Mouse (Mus musculus): Measurements from ENCODE around the gene Lcp2. TPM values are rescaled to one million over a fixed set of nuclear protein-coding genes. Genes with fewer than 3 reads are reported as not detected.
"Not testable (repeated sequence)": the region's sequence is repeated elsewhere in the genome, so short reads cannot be mapped to it uniquely, and the experiment has no call there.

The Lcp2 gene
- polyA plus RNA-seq, 1 experiment, result 118 TPM

- no peak for TF ChIP-seq POLR2A (IDR thresholded peaks at IDR 0.05; ENCODE audit: borderline replicate concordance, low read depth, low read length)
- TF ChIP-seq CTCF (IDR thresholded peaks at IDR 0.05; ENCODE audit: low read depth, low read length), result no peak
- Histone ChIP-seq H3K27ac (ENCODE audit: insufficient read depth, low read depth, low read length) (no peak overlapping the region), H3K4me1 (ENCODE audit: control insufficient read depth, insufficient read depth, low read length) (no peaks in the 10 kb centered on the region), H3K4me3 (ENCODE audit: insufficient read depth, low read length) (no peak overlapping the region)
These were observed 66.2 kb downstream of the Lcp2 start for GRCm38 (mm10) chr11:34112781-34113380.

- Histone ChIP-seq H3K4me1 (ENCODE audit: control insufficient read depth, insufficient read depth, low read length) (no peaks in the 10 kb centered on the region), H3K4me3 (ENCODE audit: insufficient read depth, low read length) (no peak overlapping the region), H3K27ac (ENCODE audit: insufficient read depth, low read depth, low read length) (no peak overlapping the region)
- no peak for TF ChIP-seq POLR2A (IDR thresholded peaks at IDR 0.05; ENCODE audit: borderline replicate concordance, low read depth, low read length)
- TF ChIP-seq CTCF (IDR thresholded peaks at IDR 0.05; ENCODE audit: low read depth, low read length), result no peak
These were observed 67.0 kb downstream of the Lcp2 start for GRCm38 (mm10) chr11:34113760-34114159.

- TF ChIP-seq POLR2A (IDR thresholded peaks at IDR 0.05; ENCODE audit: borderline replicate concordance, low read depth, low read length), result no peak
- TF ChIP-seq CTCF (IDR thresholded peaks at IDR 0.05; ENCODE audit: low read depth, low read length), result no peak
- H3K4me3 ChIP-seq (ENCODE audit: insufficient read depth, low read length), result no peak overlapping the region
These were observed 69.9 kb downstream of the Lcp2 start for GRCm38 (mm10) chr11:34116572-34117135.

GRCm38 (mm10) chr11:34117581-34117980 is 70.9 kb downstream of the Lcp2 start:
- Histone ChIP-seq H3K4me1 (ENCODE audit: control insufficient read depth, insufficient read depth, low read length) (no peaks in the 10 kb centered on the region), H3K4me3 (ENCODE audit: insufficient read depth, low read length) (no peak overlapping the region), H3K27ac (ENCODE audit: insufficient read depth, low read depth, low read length) (no peak overlapping the region)
- TF ChIP-seq POLR2A (IDR thresholded peaks at IDR 0.05; ENCODE audit: borderline replicate concordance, low read depth, low read length) (no peak), CTCF (IDR thresholded peaks at IDR 0.05; ENCODE audit: low read depth, low read length) (no peak)

More at GRCm38 (mm10) chr11:34116572-34117135, 69.9 kb downstream of the Lcp2 start:
- Histone ChIP-seq H3K27ac (ENCODE audit: insufficient read depth, low read depth, low read length) (no peak overlapping the region), H3K4me1 (ENCODE audit: control insufficient read depth, insufficient read depth, low read length) (no peaks in the 10 kb centered on the region)

- TF ChIP-seq CTCF (IDR thresholded peaks at IDR 0.05; ENCODE audit: low read depth, low read length) (no peak), POLR2A (IDR thresholded peaks at IDR 0.05; ENCODE audit: borderline replicate concordance, low read depth, low read length) (no peak)
- no peaks in the 10 kb centered on the region for H3K4me1 ChIP-seq (ENCODE audit: control insufficient read depth, insufficient read depth, low read length)
These were observed 71.6 kb downstream of the Lcp2 start for GRCm38 (mm10) chr11:34118319-34118718.

GRCm38 (mm10) chr11:34123147-34123546 is 76.4 kb downstream of the Lcp2 start:
- Histone ChIP-seq H3K4me1 (ENCODE audit: control insufficient read depth, insufficient read depth, low read length) (no peaks in the 10 kb centered on the region), H3K4me3 (ENCODE audit: insufficient read depth, low read length) (no peak overlapping the region), H3K27ac (ENCODE audit: insufficient read depth, low read depth, low read length) (no peak overlapping the region)
- TF ChIP-seq POLR2A (IDR thresholded peaks at IDR 0.05; ENCODE audit: borderline replicate concordance, low read depth, low read length), result no peak
- no peak for TF ChIP-seq CTCF (IDR thresholded peaks at IDR 0.05; ENCODE audit: low read depth, low read length)

More at GRCm38 (mm10) chr11:34118319-34118718, 71.6 kb downstream of the Lcp2 start:
- Histone ChIP-seq H3K27ac (ENCODE audit: insufficient read depth, low read depth, low read length) (no peak overlapping the region), H3K4me3 (ENCODE audit: insufficient read depth, low read length) (no peak overlapping the region)

GRCm38 (mm10) chr11:34124852-34125251 is 78.1 kb downstream of the Lcp2 start:
- Histone ChIP-seq H3K4me3 (ENCODE audit: insufficient read depth, low read length) (no peak overlapping the region), H3K27ac (ENCODE audit: insufficient read depth, low read depth, low read length) (no peak overlapping the region), H3K4me1 (ENCODE audit: control insufficient read depth, insufficient read depth, low read length) (no peaks in the 10 kb centered on the region)
- TF ChIP-seq CTCF (IDR thresholded peaks at IDR 0.05; ENCODE audit: low read depth, low read length), result no peak
- no peak for TF ChIP-seq POLR2A (IDR thresholded peaks at IDR 0.05; ENCODE audit: borderline replicate concordance, low read depth, low read length)

- H3K27ac ChIP-seq (ENCODE audit: insufficient read depth, low read depth, low read length); H3K4me3 ChIP-seq (ENCODE audit: insufficient read depth, low read length); H3K4me1 ChIP-seq (ENCODE audit: control insufficient read depth, insufficient read depth, low read length): not testable (repeated sequence)
These were observed 79.0 kb downstream of the Lcp2 start for GRCm38 (mm10) chr11:34125727-34126126.

- no peaks in the 10 kb centered on the region for H3K4me1 ChIP-seq (ENCODE audit: control insufficient read depth, insufficient read depth, low read length)
These were observed 81.7 kb downstream of the Lcp2 start for GRCm38 (mm10) chr11:34128412-34128811.

GRCm38 (mm10) chr11:34139296-34139695 is 92.6 kb downstream of the Lcp2 start:
- Histone ChIP-seq H3K27ac (ENCODE audit: insufficient read depth, low read depth, low read length) (no peak overlapping the region), H3K4me3 (ENCODE audit: insufficient read depth, low read length) (no peak overlapping the region)
- TF ChIP-seq CTCF (IDR thresholded peaks at IDR 0.05; ENCODE audit: low read depth, low read length) (no peak), POLR2A (IDR thresholded peaks at IDR 0.05; ENCODE audit: borderline replicate concordance, low read depth, low read length) (no peak)

More at GRCm38 (mm10) chr11:34128412-34128811, 81.7 kb downstream of the Lcp2 start:
- Histone ChIP-seq H3K4me3 (ENCODE audit: insufficient read depth, low read length) (no peak overlapping the region), H3K27ac (ENCODE audit: insufficient read depth, low read depth, low read length) (no peak overlapping the region)
- no peak for TF ChIP-seq POLR2A (IDR thresholded peaks at IDR 0.05; ENCODE audit: borderline replicate concordance, low read depth, low read length)
- no peak for TF ChIP-seq CTCF (IDR thresholded peaks at IDR 0.05; ENCODE audit: low read depth, low read length)

More at GRCm38 (mm10) chr11:34139296-34139695, 92.6 kb downstream of the Lcp2 start:
- H3K4me1 ChIP-seq (ENCODE audit: control insufficient read depth, insufficient read depth, low read length), result peaks cover 2% of the 10 kb centered on the region; the same call in 1 of the 2 replicates

Other genes with a start within 250 kb of the Lcp2 start
- gene Kcnmb1, start 83.9 kb upstream of the Lcp2 start, polyA plus RNA-seq (2012; ENCODE audit: insufficient read depth, insufficient read length, missing spikeins), result not detected in 2 replicates
- gene Kcnip1, start 53.8 kb upstream of the Lcp2 start, polyA plus RNA-seq (2012; ENCODE audit: insufficient read depth, insufficient read length, missing spikeins), result not detected in 2 replicates
- not detected in 2 replicates for gene 4930469K13Rik, start 51.6 kb downstream of the Lcp2 start, polyA plus RNA-seq (2012; ENCODE audit: insufficient read depth, insufficient read length, missing spikeins)
- not detected in 2 replicates for gene Foxi1, start 161.2 kb downstream of the Lcp2 start, polyA plus RNA-seq (2012; ENCODE audit: insufficient read depth, insufficient read length, missing spikeins)

Data from bone marrow macrophage, adult 2 months (primary cell).